Mouse (Mus musculus) spleen, adult 2 months (tissue): ENCODE measurements around the gene Tlk2. TPM values are rescaled to one million over a fixed set of nuclear protein-coding genes. Genes with fewer than 3 reads are reported as not detected.

Source experiments
- DNase-seq, 2 experiments: peaks; one replicate each; pipeline versions ENCODE4 v3.0.0 to v3.0.0-alpha.2; 2012 to 2021; ENCODE audit warnings: low spot score in 2 of 2, low read depth in 1 of 2
- H3K27ac ChIP-seq: fragments of 200-500 bp; 2 replicates; pipeline ENCODE4 v1.5.1; 2012; ENCODE audit warnings: low read length, inconsistent platforms; ENCODE audit not compliant: insufficient read depth
- H3K27me3 ChIP-seq: fragments of 200-500 bp; 2 replicates; pipeline ENCODE4 v1.6.1; 2012; ENCODE audit warnings: mild to moderate bottlenecking, moderate library complexity, low read length, inconsistent platforms; ENCODE audit not compliant: control insufficient read depth, insufficient read depth
- H3K36me3 ChIP-seq: fragments of 200-500 bp; 2 replicates; pipeline ENCODE4 v1.6.1; 2012; ENCODE audit warnings: mild to moderate bottlenecking, low read length, inconsistent platforms; ENCODE audit not compliant: control insufficient read depth, insufficient read depth
- H3K4me1 ChIP-seq: fragments of 200-500 bp; 2 replicates; pipeline ENCODE4 v1.6.1; 2011; ENCODE audit warnings: inconsistent platforms; ENCODE audit not compliant: control insufficient read depth, insufficient read depth, insufficient read length
- H3K4me3 ChIP-seq: fragments of 200-500 bp; 2 replicates; pipeline ENCODE4 v1.5.1; 2011; ENCODE audit warnings: mild to moderate bottlenecking, inconsistent platforms; ENCODE audit not compliant: insufficient read depth, insufficient read length; ENCODE audit errors: extremely low read depth
- CTCF ChIP-seq: fragments of 200-500 bp; IDR thresholded peaks from 2 replicates; pipeline ENCODE4 v1.5.1; 2011; ENCODE audit warnings: mild to moderate bottlenecking, inconsistent platforms; ENCODE audit not compliant: insufficient read depth, insufficient read length, insufficient replicate concordance; ENCODE audit errors: extremely low read depth
- POLR2A ChIP-seq: fragments of 200-500 bp; IDR thresholded peaks from 2 replicates; pipeline ENCODE4 v1.6.1; 2011; ENCODE audit warnings: low read depth, low read length, inconsistent platforms
- WGBS: fragments of 180-500 bp; shearing (Covaris S2); methylation state at CpG from one replicate; pipeline ENCODE4 v1.1.7; 2018; 5-methylcytosine and 5-hydroxymethylcytosine counted together
- polyA plus RNA-seq: library from polyadenylated mRNA; depleted of rRNA; stranded (reverse); fragments of >200 nt; gene quantifications from 2 replicates; pipeline ENCODE4 v1.2.3, GENCODE M21; 2012

The Tlk2 gene
- polyA plus RNA-seq, 1 experiment = 9.0 TPM

DNA sequence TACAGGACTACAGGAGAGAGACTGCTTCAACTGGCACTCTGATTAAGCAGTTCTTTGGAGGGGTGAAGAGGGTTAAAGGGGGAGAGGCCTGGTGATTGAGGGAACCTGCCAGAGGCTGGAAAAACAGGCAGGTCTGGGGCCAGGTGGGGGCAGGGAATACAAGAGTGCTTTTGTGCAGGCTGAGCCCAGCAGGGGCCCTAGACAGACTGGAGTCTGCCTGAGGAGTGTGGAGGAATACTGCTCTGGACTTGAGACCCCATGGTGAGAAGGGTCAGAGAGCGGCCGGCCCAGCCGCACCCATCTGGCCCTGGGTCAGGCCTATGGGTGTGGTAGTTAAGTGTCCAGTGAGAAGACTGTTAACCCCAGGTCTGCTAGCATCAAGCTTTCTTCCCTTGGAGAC is 107.1 kb downstream of the Tlk2 start:
- no peaks in the 10 kb centered on the region for H3K4me1 ChIP-seq
- no peak for DNase-seq
- TF ChIP-seq POLR2A = no peak
- TF ChIP-seq CTCF = no peak
- no peaks in the 10 kb centered on the region for H3K27me3 ChIP-seq
- H3K27ac ChIP-seq = no peak overlapping the region
- peaks cover 27% of the 10 kb centered on the region for H3K36me3 ChIP-seq
- H3K4me3 ChIP-seq = no peak overlapping the region
- WGBS = 93% methylated on average over 3 of the region's 3 CpGs

GRCm38 (mm10) chr11:105289403-105289802 is 110.8 kb downstream of the Tlk2 start:
- Histone ChIP-seq H3K27ac (no peak overlapping the region), H3K36me3 (peaks cover 10% of the 10 kb centered on the region), H3K4me1 (peaks cover 5% of the 10 kb centered on the region; the same call in 1 of the 2 replicates), H3K27me3 (peaks cover 10% of the 10 kb centered on the region), H3K4me3 (no peak overlapping the region)
- DNase-seq = no peak
- 86% methylated on average over 3 of the region's 3 CpGs for WGBS
- no peak for TF ChIP-seq POLR2A
- no peak for TF ChIP-seq CTCF

DNA sequence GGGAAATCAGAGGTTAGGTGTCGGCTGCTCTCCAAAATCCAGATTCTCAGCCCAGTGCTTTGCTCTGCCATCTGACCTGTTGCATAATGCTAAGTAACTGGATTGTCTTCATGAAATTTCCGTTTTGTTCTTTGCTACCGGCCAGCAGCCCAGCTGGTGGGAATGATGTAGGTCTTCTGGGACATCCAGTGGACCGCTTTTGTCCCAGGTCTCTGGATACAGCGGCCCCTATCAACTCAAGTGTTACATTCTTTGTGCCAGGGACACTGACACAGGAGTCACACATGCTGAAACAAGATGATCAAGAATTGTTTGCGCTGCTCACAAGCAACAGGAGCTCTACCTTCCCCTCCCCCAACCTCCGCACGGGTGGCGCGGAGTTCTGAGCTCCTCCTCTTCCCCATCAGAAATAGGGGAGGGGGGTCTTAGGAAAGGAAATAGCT is 113.1 kb downstream of the Tlk2 start:
- DNase-seq = no peak
- peaks cover 10% of the 10 kb centered on the region for H3K27me3 ChIP-seq
- no peak overlapping the region for H3K4me3 ChIP-seq
- H3K27ac ChIP-seq = peak overlapping the region; percentile 54; the same call in 1 of the 2 replicates
- peaks cover 6% of the 10 kb centered on the region for H3K4me1 ChIP-seq
- TF ChIP-seq POLR2A (no peak), CTCF (no peak)
- peaks cover 8% of the 10 kb centered on the region for H3K36me3 ChIP-seq
- WGBS = 26% methylated on average over 10 of the region's 10 CpGs

- Histone ChIP-seq H3K4me3 (peak within 1 kb of the TSS; percentile 17; the same call in 1 of the 2 replicates), H3K27ac (peak within 1 kb of the TSS; percentile 54; the same call in 1 of the 2 replicates), H3K4me1 (peaks cover 6% of the 10 kb centered on the region), H3K27me3 (peaks cover 10% of the 10 kb centered on the region), H3K36me3 (peaks cover 4% of the 10 kb centered on the region; the same call in 1 of the 2 replicates)
- 3% methylated on average over 71 of the region's 75 CpGs for WGBS
- DNase-seq = no peak
- TF ChIP-seq POLR2A (no peak), CTCF (no peak)
These were observed 113.8 kb downstream of the Tlk2 start, which contains the start of gene Mrc2 for GRCm38 (mm10) chr11:105292124-105293071. Gene Mrc2 (plus strand): TSS chr11:105292643.

GRCm38 (mm10) chr11:105293101-105293581 is 114.5 kb downstream of the Tlk2 start:
- peaks cover 6% of the 10 kb centered on the region for H3K4me1 ChIP-seq
- H3K36me3 ChIP-seq = peaks cover 1% of the 10 kb centered on the region; the same call in 1 of the 2 replicates
- H3K27me3 ChIP-seq = peaks cover 10% of the 10 kb centered on the region
- WGBS = 10% methylated on average over 25 of the region's 26 CpGs
- DNase-seq = no peak
- no peak for TF ChIP-seq POLR2A
- TF ChIP-seq CTCF = no peak
- no peak overlapping the region for H3K4me3 ChIP-seq
- no peak overlapping the region for H3K27ac ChIP-seq

DNA sequence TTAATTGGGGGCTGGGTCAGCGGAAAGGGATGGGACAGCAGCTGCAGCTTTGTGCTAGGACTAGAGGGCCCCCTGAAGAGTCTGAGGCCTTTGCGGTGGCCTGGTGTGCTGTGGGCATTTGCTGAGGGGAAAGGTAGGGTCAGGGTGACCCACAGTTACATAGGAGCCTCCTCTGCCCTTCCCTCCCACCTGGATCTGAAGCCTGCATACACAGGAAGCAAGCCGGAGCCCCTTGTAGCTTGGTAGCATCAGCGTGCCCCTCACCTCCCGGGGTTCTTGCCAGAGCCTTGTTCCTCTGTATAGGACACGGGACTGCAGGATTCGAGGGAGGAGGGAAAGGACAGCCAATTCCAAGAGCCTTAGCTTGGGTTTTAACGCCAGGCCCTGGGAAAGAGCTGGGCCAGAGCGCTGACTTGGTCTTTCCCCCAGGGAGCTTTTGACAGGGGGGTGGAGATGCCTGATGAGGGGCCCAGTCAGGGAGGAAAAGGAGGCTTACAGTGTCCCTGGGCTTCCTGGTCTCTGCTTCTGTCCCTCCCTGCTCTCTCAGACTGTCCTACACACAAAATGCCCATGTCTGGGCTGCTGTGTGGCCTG is 115.4 kb downstream of the Tlk2 start:
- DNase-seq = no peak
- Histone ChIP-seq H3K27ac (no peak overlapping the region), H3K36me3 (no peaks in the 10 kb centered on the region), H3K4me3 (no peak overlapping the region), H3K27me3 (peaks cover 10% of the 10 kb centered on the region), H3K4me1 (peaks cover 6% of the 10 kb centered on the region)
- TF ChIP-seq CTCF (no peak), POLR2A (no peak)
- WGBS = 39% methylated on average over 9 of the region's 9 CpGs
